Mouse (Mus musculus) heart, postnatal 0 days (tissue): ENCODE results near the gene Adcy6. TPM values are rescaled to one million over a fixed set of nuclear protein-coding genes. Genes with fewer than 3 reads are reported as not detected.
A peak's percentile ranks its signal among the peaks of the same experiment; 100 is the strongest.

ENCODE experiments used
- ATAC-seq: fragments of 200-750 bp; cut with Nextera tagmentation; 2 replicates; pipeline ENCODE4 v1.8.0; 2017; ENCODE audit warnings: low read depth, moderate number of reproducible peaks, moderate library complexity; ENCODE audit not compliant: insufficient read depth
- DNase-seq: peaks from one replicate; pipeline ENCODE4 v3.0.0-alpha.2; 2016; ENCODE audit warnings: low spot score
- H3K27ac ChIP-seq: fragments of 300-500 bp; sonication (generic); 2 replicates; pipeline ENCODE4 v1.5.1; 2014; ENCODE audit warnings: low read depth, mild to moderate bottlenecking
- H3K27me3 ChIP-seq: fragments of 300-500 bp; sonication (generic); 2 replicates; pipeline ENCODE4 v1.6.1; 2014; ENCODE audit warnings: low read length, mixed read lengths; ENCODE audit not compliant: control insufficient read depth, insufficient read depth
- H3K36me3 ChIP-seq: fragments of 300-500 bp; sonication (generic); replicated peaks from 2 replicates; pipeline ENCODE4 v1.6.1; 2014; ENCODE audit warnings: low read length, mixed read lengths; ENCODE audit not compliant: control insufficient read depth, insufficient read depth
- H3K4me1 ChIP-seq: fragments of 300-500 bp; sonication (generic); 2 replicates; pipeline ENCODE4 v1.6.1; 2014; ENCODE audit warnings: antibody characterized with exemption; ENCODE audit not compliant: control insufficient read depth, insufficient read depth
- H3K4me2 ChIP-seq: fragments of 300-500 bp; sonication (generic); 2 replicates; pipeline ENCODE4 v1.6.1; 2014; ENCODE audit warnings: low read depth, mild to moderate bottlenecking, low read length, moderate library complexity
- H3K4me3 ChIP-seq: fragments of 300-500 bp; sonication (generic); 2 replicates; pipeline ENCODE4 v1.5.1; 2014; ENCODE audit warnings: low read depth, low read length
- H3K9ac ChIP-seq: fragments of 300-500 bp; sonication (generic); replicated peaks from 2 replicates; pipeline ENCODE4 v1.6.1; 2014; ENCODE audit warnings: low read depth, low read length, mixed read lengths
- H3K9me3 ChIP-seq: fragments of 300-500 bp; sonication (generic); replicated peaks from 2 replicates; pipeline ENCODE4 v1.6.1; 2016; ENCODE audit warnings: low read length; ENCODE audit not compliant: control insufficient read depth
- CTCF ChIP-seq: IDR thresholded peaks from 2 replicates; pipeline ENCODE4 v1.5.1; 2016; ENCODE audit warnings: antibody characterized with exemption, control low read depth, low read depth
- EP300 ChIP-seq: IDR thresholded peaks from 2 replicates; pipeline ENCODE4 v1.6.1; 2016; ENCODE audit warnings: antibody characterized with exemption, low read depth
- WGBS: fragments of 180-500 bp; shearing (Covaris S2); extraction: QIAGEN DNeasy Blood & Tissue Kit; methylation state at CpG from one replicate; pipeline ENCODE4 v1.1.7; 2014; 5-methylcytosine and 5-hydroxymethylcytosine counted together
- polyA plus RNA-seq: library from polyadenylated mRNA; unstranded; fragments of >200 nt; fragmentation: Nextera tagmentation; extraction: Ambion mirVana; gene quantifications from 2 replicates; pipeline ENCODE4 v1.2.1, GENCODE M21; 2015
- total RNA-seq: library from RNA; depleted of rRNA; stranded (reverse); fragments of >200 nt; gene quantifications from 2 replicates; pipeline ENCODE4 v1.2.3, GENCODE M21; 2014; ENCODE audit warnings: low replicate concordance

The Adcy6 gene
- total and polyA plus RNA-seq, 2 experiments from 2014 or later: 33.5 to 216 TPM

GRCm38 (mm10) chr15:98579795-98580464, 29.9 kb downstream of the Adcy6 start:
- WGBS: 37% methylated on average over 5 of the region's 5 CpGs
- no peaks in the 10 kb centered on the region for H3K36me3 ChIP-seq
- peaks cover 9% of the 10 kb centered on the region for H3K4me1 ChIP-seq
- DNase-seq: peak; percentile 86
- H3K9ac ChIP-seq: no peak overlapping the region
- H3K4me2 ChIP-seq: no peak overlapping the region
- ATAC-seq: peak; percentile 82
- H3K4me3 ChIP-seq: no peak overlapping the region
- H3K27ac ChIP-seq: no peak overlapping the region
- TF ChIP-seq EP300: no peak
- peak; percentile 92 for TF ChIP-seq CTCF
- no peaks in the 10 kb centered on the region for H3K27me3 ChIP-seq
- no peaks in the 10 kb centered on the region for H3K9me3 ChIP-seq

- peaks cover 9% of the 10 kb centered on the region; the same call in 1 of the 2 replicates for H3K4me1 ChIP-seq
- DNase-seq (no peak), ATAC-seq (no peak)
- 73% methylated on average over 2 of the region's 2 CpGs for WGBS
- H3K27ac ChIP-seq: no peak overlapping the region
- no peak overlapping the region for H3K4me3 ChIP-seq
- no peak overlapping the region for H3K4me2 ChIP-seq
- TF ChIP-seq EP300 (no peak), CTCF (no peak)
- H3K27me3 ChIP-seq: no peaks in the 10 kb centered on the region
- H3K9ac ChIP-seq: no peak overlapping the region
- H3K36me3 ChIP-seq: no peaks in the 10 kb centered on the region
- no peaks in the 10 kb centered on the region for H3K9me3 ChIP-seq
These were observed 30.6 kb downstream of the Adcy6 start for GRCm38 (mm10) chr15:98579310-98579709.

GRCm38 (mm10) chr15:98573293-98573692, 36.6 kb downstream of the Adcy6 start:
- Histone ChIP-seq H3K27ac (no peak overlapping the region), H3K9me3 (no peaks in the 10 kb centered on the region), H3K4me2 (no peak overlapping the region), H3K4me3 (no peak overlapping the region), H3K9ac (no peak overlapping the region), H3K36me3 (no peaks in the 10 kb centered on the region), H3K27me3 (no peaks in the 10 kb centered on the region), H3K4me1 (peaks cover 7% of the 10 kb centered on the region)
- WGBS: 67% methylated on average over 4 of the region's 4 CpGs
- TF ChIP-seq CTCF (no peak), EP300 (no peak)
- no peak for DNase-seq
- no peak for ATAC-seq

GRCm38 (mm10) chr15:98570873-98571538, 38.9 kb downstream of the Adcy6 start, which contains the start of the genes Ccnt1 and 4930415O20Rik:
Gene Ccnt1 (minus strand): TSS chr15:98570923.
Gene 4930415O20Rik (plus strand): TSS chr15:98571004.
- WGBS: 68% methylated on average over 10 of the region's 10 CpGs
- H3K27me3 ChIP-seq: no peaks in the 10 kb centered on the region
- no peak within 1 kb of the TSS for H3K9ac ChIP-seq
- no peak within 1 kb of the TSS for H3K4me2 ChIP-seq
- no peaks in the 10 kb centered on the region for H3K9me3 ChIP-seq
- no peaks in the 10 kb centered on the region for H3K36me3 ChIP-seq
- TF ChIP-seq EP300: no peak
- no peak for TF ChIP-seq CTCF
- H3K4me1 ChIP-seq: peaks cover 11% of the 10 kb centered on the region
- H3K27ac ChIP-seq: no peak within 1 kb of the TSS
- H3K4me3 ChIP-seq: no peak within 1 kb of the TSS
- DNase-seq (no peak), ATAC-seq (no peak)

GRCm38 (mm10) chr15:98569795-98570365, 40.0 kb downstream of the Adcy6 start:
- no peak for TF ChIP-seq EP300
- TF ChIP-seq CTCF: no peak
- WGBS: 74% methylated on average over 4 of the region's 4 CpGs
- Histone ChIP-seq H3K27me3 (no peaks in the 10 kb centered on the region), H3K4me3 (no peak overlapping the region), H3K4me2 (no peak overlapping the region), H3K4me1 (peaks cover 22% of the 10 kb centered on the region), H3K27ac (no peak overlapping the region), H3K36me3 (no peaks in the 10 kb centered on the region), H3K9ac (no peak overlapping the region), H3K9me3 (no peaks in the 10 kb centered on the region)
- ATAC-seq (no peak), DNase-seq (no peak)
